ENCODE assay signal across 22 mouse cellular contexts in the genomic region with DNA sequence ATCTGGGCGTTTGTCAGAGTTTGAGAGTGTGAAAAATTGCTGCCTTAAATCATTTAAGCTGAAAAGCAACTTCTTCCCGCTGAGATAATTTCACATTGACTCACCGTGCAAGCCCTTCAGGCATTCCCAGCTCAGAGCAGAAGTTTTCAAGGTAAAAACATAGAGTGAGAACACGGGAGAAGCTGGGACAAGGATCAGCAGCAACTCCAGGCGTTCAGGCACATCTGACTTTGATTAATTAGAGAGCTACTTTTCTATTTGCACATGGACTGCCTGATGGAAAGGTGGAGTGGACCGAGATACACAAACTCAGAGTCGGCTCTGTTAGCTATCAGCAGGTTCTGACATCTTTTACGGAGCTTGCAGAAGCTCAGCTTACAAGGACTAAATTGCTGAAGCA.
A peak's percentile ranks its signal among the peaks of the same experiment; 100 is the strongest.
DNase-seq lines count a peak whose midpoint lies in the region; ATAC-seq and TF ChIP-seq lines count a peak whose summit lies in the region.
"Had no signal": no experiment of that assay in that cellular context is flagged by ENCODE, and none has a peak within 500 bp of the region (broad histone marks: within the 10 kb centered on the region; RNA-seq: fewer than 3 reads in every experiment).

No protein-coding gene starts in this region.

- 0 out of 2 replicates have a peak, but pooled peaks have one; percentile 3 for ATAC-seq in forebrain, postnatal 0 days
- ATAC-seq in forebrain, embryonic 14.5 days, result no peak
- ATAC-seq in midbrain, embryonic 16.5 days, result no peak
- no peak for ATAC-seq in midbrain, embryonic 11.5 days (ENCODE audit: low FRiP score)
- ATAC-seq in stomach, embryonic 16.5 days (ENCODE audit: insufficient read depth, low FRiP score), result no peak
- ATAC-seq: CD4-positive, CD25-positive, alpha-beta regulatory T cell, adult 4 months; forebrain, embryonic 15.5 days; hindbrain, embryonic 16.5 days had no signal

- WGBS in forebrain, postnatal 0 days, result 51% methylated on average over 8 of the region's 8 CpGs
- WGBS in forebrain, embryonic 14.5 days, result 59% methylated on average over 8 of the region's 8 CpGs
- 46% methylated on average over 8 of the region's 8 CpGs for WGBS in midbrain, embryonic 16.5 days
- WGBS in midbrain, embryonic 11.5 days, result 66% methylated on average over 8 of the region's 8 CpGs
- 10% methylated on average over 8 of the region's 8 CpGs for WGBS in stomach, embryonic 16.5 days

- no peak overlapping the region for H3K4me2 ChIP-seq in forebrain, postnatal 0 days (ENCODE audit: low read depth)
- no peak overlapping the region for H3K4me2 ChIP-seq in forebrain, embryonic 14.5 days (ENCODE audit: low read length)
- H3K4me2 ChIP-seq in midbrain, embryonic 16.5 days (ENCODE audit: low read length), result peak overlapping the region; percentile 9; the same call in 1 of the 2 replicates
- H3K4me2 ChIP-seq in midbrain, embryonic 11.5 days, result no peak overlapping the region
- H3K4me2 ChIP-seq in stomach, embryonic 16.5 days (ENCODE audit: low read depth, low read length), result peak overlapping the region; percentile 4; the same call in 1 of the 2 replicates
- H3K4me2 ChIP-seq: forebrain, embryonic 15.5 days; neural tube, embryonic 13.5 days had no signal

- 0 out of 2 replicates have a peak, but pooled peaks cover 3% of the 10 kb centered on the region for H3K4me1 ChIP-seq in forebrain, postnatal 0 days (ENCODE audit: insufficient read depth)
- H3K4me1 ChIP-seq in forebrain, embryonic 14.5 days (ENCODE audit: control insufficient read depth, insufficient read depth, low read length), result no peaks in the 10 kb centered on the region
- H3K4me1 ChIP-seq in midbrain, embryonic 16.5 days (ENCODE audit: control insufficient read depth, insufficient read depth, low read length), result peaks cover 4% of the 10 kb centered on the region; the same call in 1 of the 2 replicates
- no peaks in the 10 kb centered on the region for H3K4me1 ChIP-seq in midbrain, embryonic 11.5 days (ENCODE audit: control insufficient read depth, insufficient read depth, low read length)
- H3K4me1 ChIP-seq in stomach, embryonic 16.5 days (ENCODE audit: control insufficient read depth, insufficient read depth, low read length), result 0 out of 2 replicates have a peak, but pooled peaks cover 2% of the 10 kb centered on the region
- H3K4me1 ChIP-seq: forebrain, embryonic 15.5 days; neural tube, embryonic 13.5 days had no signal

- H3K4me3 ChIP-seq in forebrain, postnatal 0 days (ENCODE audit: low read depth, low read length), result no peak overlapping the region
- no peak overlapping the region for H3K4me3 ChIP-seq in forebrain, embryonic 14.5 days (ENCODE audit: low read depth, low read length)
- no peak overlapping the region for H3K4me3 ChIP-seq in midbrain, embryonic 16.5 days (ENCODE audit: low read depth, low read length)
- no peak overlapping the region for H3K4me3 ChIP-seq in midbrain, embryonic 11.5 days (ENCODE audit: low read depth, low read length)
- no peak overlapping the region for H3K4me3 ChIP-seq in stomach, embryonic 16.5 days (replicated peaks; ENCODE audit: low read length)
- H3K4me3 ChIP-seq: erythroblast, embryonic 14.5 days; forebrain, embryonic 15.5 days; neural tube, embryonic 13.5 days had no signal

- DNase-seq in forebrain, postnatal 0 days, result peak; percentile 17
- no peak for DNase-seq in forebrain, embryonic 14.5 days (ENCODE audit: low spot score)
- DNase-seq in midbrain, embryonic 11.5 days (ENCODE audit: low spot score, missing footprints), result no peak
- DNase-seq in forelimb bud, embryonic 11.5 days (ENCODE audit: low read depth, low spot score), result peak; percentile 28
- DNase-seq in adrenal gland, adult 2 months, result no peak
- no peak for DNase-seq in layer of hippocampus, postnatal 36 days
- DNase-seq: cerebellum, adult 11 months; cerebellum, postnatal 25 days; gastrocnemius, postnatal 10 days; kidney, adult 8-10 months; kidney, postnatal 4 days; right cerebral cortex, postnatal 25 days; thymus, postnatal 4 days had no signal

- H3K9me3 ChIP-seq in forebrain, postnatal 0 days (ENCODE audit: low read length), result no peaks in the 10 kb centered on the region
- H3K9me3 ChIP-seq in forebrain, embryonic 14.5 days (replicated peaks; ENCODE audit: control insufficient read depth, low read length), result no peaks in the 10 kb centered on the region
- no peaks in the 10 kb centered on the region for H3K9me3 ChIP-seq in midbrain, embryonic 16.5 days (replicated peaks; ENCODE audit: control insufficient read depth, low read length, poor library complexity, severe bottlenecking)
- H3K9me3 ChIP-seq in midbrain, embryonic 11.5 days (ENCODE audit: control insufficient read depth, low read length), result no peaks in the 10 kb centered on the region
- H3K9me3 ChIP-seq in stomach, embryonic 16.5 days (replicated peaks; ENCODE audit: control insufficient read depth, low read length), result no peaks in the 10 kb centered on the region
- H3K9me3 ChIP-seq: forebrain, embryonic 15.5 days; G1E; neural tube, embryonic 13.5 days had no signal

- no peaks in the 10 kb centered on the region for H3K27me3 ChIP-seq in forebrain, postnatal 0 days (ENCODE audit: insufficient read depth, low read length)
- no peaks in the 10 kb centered on the region for H3K27me3 ChIP-seq in forebrain, embryonic 14.5 days (replicated peaks; ENCODE audit: control insufficient read depth, insufficient read depth, low read length)
- no peaks in the 10 kb centered on the region for H3K27me3 ChIP-seq in midbrain, embryonic 16.5 days (ENCODE audit: control insufficient read depth, insufficient read depth, low read depth, low read length)
- H3K27me3 ChIP-seq in midbrain, embryonic 11.5 days (ENCODE audit: control insufficient read depth, insufficient read depth, low read length), result no peaks in the 10 kb centered on the region
- no peaks in the 10 kb centered on the region for H3K27me3 ChIP-seq in stomach, embryonic 16.5 days (ENCODE audit: control insufficient read depth, insufficient read depth, low read length)
- H3K27me3 ChIP-seq: forebrain, embryonic 15.5 days; neural tube, embryonic 13.5 days had no signal

- TF ChIP-seq CTCF in forebrain, postnatal 0 days (IDR thresholded peaks at IDR 0.05; ENCODE audit: low read depth), result no peak

- H3K36me3 ChIP-seq in forebrain, postnatal 0 days (ENCODE audit: insufficient read depth), result no peaks in the 10 kb centered on the region
- H3K36me3 ChIP-seq in forebrain, embryonic 14.5 days (ENCODE audit: control insufficient read depth, insufficient read depth, low read length), result no peaks in the 10 kb centered on the region
- H3K36me3 ChIP-seq in midbrain, embryonic 16.5 days (ENCODE audit: control insufficient read depth, insufficient read depth, low read length), result no peaks in the 10 kb centered on the region
- H3K36me3 ChIP-seq in midbrain, embryonic 11.5 days (ENCODE audit: control insufficient read depth, insufficient read depth, low read length), result no peaks in the 10 kb centered on the region
- H3K36me3 ChIP-seq in stomach, embryonic 16.5 days (ENCODE audit: control insufficient read depth, insufficient read depth, low read length), result no peaks in the 10 kb centered on the region
- H3K36me3 ChIP-seq: forebrain, embryonic 15.5 days; G1E; neural tube, embryonic 13.5 days had no signal

- no peak overlapping the region for H3K9ac ChIP-seq in forebrain, postnatal 0 days
- no peak overlapping the region for H3K9ac ChIP-seq in forebrain, embryonic 14.5 days (ENCODE audit: low read length)
- no peak overlapping the region for H3K9ac ChIP-seq in midbrain, embryonic 16.5 days (ENCODE audit: low read depth, low read length)
- H3K9ac ChIP-seq in midbrain, embryonic 11.5 days (ENCODE audit: low read length), result no peak overlapping the region
- no peak overlapping the region for H3K9ac ChIP-seq in stomach, embryonic 16.5 days (ENCODE audit: low read length)
- H3K9ac ChIP-seq: forebrain, embryonic 15.5 days; liver, embryonic 14.5 days; neural tube, embryonic 13.5 days had no signal

- no peak overlapping the region for H3K27ac ChIP-seq in forebrain, postnatal 0 days (ENCODE audit: low read depth, low read length)
- H3K27ac ChIP-seq in forebrain, embryonic 14.5 days (ENCODE audit: low read depth, low read length), result no peak overlapping the region
- H3K27ac ChIP-seq in midbrain, embryonic 16.5 days (ENCODE audit: low read length), result no peak overlapping the region
- no peak overlapping the region for H3K27ac ChIP-seq in midbrain, embryonic 11.5 days (ENCODE audit: low read depth, low read length)
- no peak overlapping the region for H3K27ac ChIP-seq in stomach, embryonic 16.5 days (ENCODE audit: low read length)
- H3K27ac ChIP-seq: forebrain, embryonic 15.5 days; liver, embryonic 14.5 days; neural tube, embryonic 13.5 days had no signal

Comparison
In these comparisons a context has a peak if more than half of its experiments do, and no peak if none do; other contexts are left out.
1. DNase-seq: peak in forebrain, postnatal 0 days (single experiment) and forelimb bud, embryonic 11.5 days (single experiment); none in forebrain, embryonic 14.5 days (single experiment), midbrain, embryonic 11.5 days (single experiment), adrenal gland, adult 2 months (single experiment) and layer of hippocampus, postnatal 36 days (0 of 2).
2. H3K4me2 ChIP-seq: peak in midbrain, embryonic 16.5 days (single experiment) and stomach, embryonic 16.5 days (single experiment); none in forebrain, postnatal 0 days (single experiment), forebrain, embryonic 14.5 days (single experiment) and midbrain, embryonic 11.5 days (single experiment).